In genomic region chr5:51891341-51891740, GRCm38 (mm10) we compare ENCODE assay signal across 28 mouse cellular contexts.
"Had no signal": no experiment of that assay in that cellular context is flagged by ENCODE, and none has a peak within 500 bp of the region (broad histone marks: within the 10 kb centered on the region; RNA-seq: fewer than 3 reads in every experiment).

No protein-coding gene starts in this region.

- H3K4me1 ChIP-seq: limb, embryonic 13.5 days; limb, embryonic 15.5 days; lung, embryonic 15.5 days; megakaryocyte, embryonic 14.5 days; midbrain, embryonic 15.5 days had no signal

- H3K4me3 ChIP-seq: left cerebral cortex, adult 2 months; limb, embryonic 10.5 days; limb, embryonic 12.5 days; limb, embryonic 13.5 days; limb, embryonic 15.5 days; liver, embryonic 12.5 days; liver, embryonic 13.5 days; liver, embryonic 15.5 days; lung, embryonic 15.5 days; megakaryocyte, embryonic 14.5 days; midbrain, embryonic 10.5 days; midbrain, embryonic 12.5 days; midbrain, embryonic 13.5 days; midbrain, embryonic 15.5 days; myocyte had no signal

- H3K27ac ChIP-seq: left cerebral cortex, adult 2 months; limb, embryonic 10.5 days; limb, embryonic 12.5 days; limb, embryonic 13.5 days; limb, embryonic 15.5 days; liver, embryonic 12.5 days; liver, embryonic 13.5 days; liver, embryonic 14.5 days; liver, embryonic 15.5 days; lung, embryonic 15.5 days; macrophage; midbrain, embryonic 10.5 days; midbrain, embryonic 12.5 days; midbrain, embryonic 13.5 days; midbrain, embryonic 15.5 days had no signal

- DNase-seq: left cerebral cortex, postnatal 4 days; liver; liver, embryonic 13.5 days; liver, postnatal 0 days; lung, adult 18-20 months; lung, adult 2 months; lung, embryonic 14.5 days; lung, postnatal 10 days; lung, postnatal 14 days; lung, postnatal 36 days; lung, postnatal 4 days; midbrain, embryonic 14.5 days had no signal
